Mouse (Mus musculus) lung, postnatal 36 days (tissue): ENCODE results near the gene Dennd5a.

Experiments used
- DNase-seq: peaks from one replicate; pipeline ENCODE4 v3.0.0; 2022; ENCODE audit warnings: mixed read lengths

Dennd5a gene

DNA sequence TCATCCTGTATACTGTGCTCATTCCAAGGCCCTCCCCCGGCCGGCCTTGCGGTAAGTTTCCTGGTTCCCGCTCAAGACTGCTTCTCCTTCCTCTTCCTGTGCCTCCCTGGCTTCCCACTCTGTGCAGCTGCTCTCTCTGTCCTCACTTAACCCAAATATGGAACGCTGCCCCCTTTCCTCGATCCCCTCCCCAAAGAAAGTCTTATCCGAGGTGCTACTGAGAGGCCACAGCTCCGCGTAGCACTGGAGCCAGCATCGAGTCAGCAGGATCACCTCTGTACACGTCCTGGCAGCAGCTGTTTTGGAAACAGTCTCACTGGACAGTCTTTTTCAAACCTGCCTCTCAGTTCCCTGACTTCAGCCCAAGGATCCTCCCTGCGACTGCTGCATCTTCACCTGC lies 81.1 kb downstream of the Dennd5a start:
- peak; percentile 60 for DNase-seq

DNA sequence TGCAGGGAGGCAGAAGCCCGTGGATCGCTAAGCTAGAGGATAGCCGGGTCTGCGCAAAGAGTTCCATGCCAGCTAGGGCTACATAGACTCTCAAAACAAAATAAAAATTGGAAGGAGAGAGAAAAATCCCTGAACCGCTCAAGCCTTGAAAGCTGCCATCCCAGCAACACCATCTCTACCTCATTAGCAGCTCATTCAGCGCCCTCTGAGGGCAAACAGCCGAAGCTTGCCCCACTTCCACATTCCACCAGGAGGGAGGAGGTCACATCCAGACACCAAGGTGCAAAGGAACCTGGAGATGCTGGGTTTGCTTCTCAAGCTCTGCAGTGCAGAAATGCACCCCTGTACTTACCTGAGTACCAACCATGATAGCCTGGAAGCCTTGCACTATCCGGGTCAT lies 84.2 kb downstream of the Dennd5a start:
- no peak for DNase-seq

DNA sequence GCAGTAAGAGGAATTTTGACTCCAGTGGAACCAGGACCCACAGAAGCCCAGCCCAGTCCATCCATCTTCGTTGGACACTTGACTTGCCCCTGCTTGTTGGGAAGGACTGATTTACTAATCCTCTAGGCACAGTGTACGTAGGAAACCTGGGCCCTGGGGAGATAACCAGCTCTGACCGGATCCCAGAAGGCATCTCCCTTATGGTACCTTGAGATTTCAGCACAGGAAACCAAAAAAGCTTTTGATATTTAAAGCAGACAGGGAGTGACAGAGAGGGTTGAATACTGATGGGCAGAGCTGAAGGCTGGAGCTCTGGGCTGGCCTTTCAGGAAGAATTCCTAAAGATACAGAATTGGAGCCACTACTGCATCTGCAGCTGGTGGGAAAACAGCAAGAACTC lies 84.7 kb downstream of the Dennd5a start:
- DNase-seq: no peak

DNA sequence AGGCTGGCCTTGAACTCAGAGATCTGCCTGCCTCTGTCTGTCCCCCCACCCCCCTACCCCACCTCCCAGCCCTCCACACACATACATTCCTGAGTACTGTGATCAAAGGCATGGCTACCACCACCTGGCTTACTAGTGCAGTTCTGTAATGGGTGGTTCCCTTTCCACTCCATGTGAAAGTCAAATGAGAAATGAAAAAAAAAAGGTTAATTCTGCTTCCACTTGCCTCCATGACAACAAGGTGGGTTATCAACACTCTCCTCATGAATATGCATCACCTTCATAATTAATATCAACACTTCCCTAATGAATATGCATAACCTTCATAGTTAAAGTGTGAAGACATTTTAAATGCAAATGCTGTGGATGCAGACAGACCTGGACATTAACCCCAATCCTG lies 85.2 kb downstream of the Dennd5a start:
- no peak for DNase-seq

DNA sequence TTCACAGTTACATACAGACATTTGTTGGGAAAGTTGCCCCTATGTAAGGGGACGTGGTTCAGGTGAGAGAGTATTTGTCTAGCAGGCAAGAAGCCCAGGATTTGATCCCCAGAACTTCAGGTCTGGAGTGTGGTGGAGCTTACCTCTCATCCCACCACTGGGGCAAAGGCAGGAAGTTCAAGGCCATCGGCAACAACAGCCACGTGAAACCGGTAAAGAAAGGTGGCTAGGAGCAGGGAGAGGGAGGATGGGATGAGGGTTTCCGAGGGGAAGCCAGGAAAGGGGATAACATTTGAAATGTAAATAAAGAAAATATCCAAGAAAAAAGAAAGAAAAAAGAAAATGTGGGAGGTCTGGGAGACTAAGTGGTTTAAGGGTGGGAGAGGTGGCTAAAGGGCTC lies 87.1 kb downstream of the Dennd5a start:
- no peak for DNase-seq

DNA sequence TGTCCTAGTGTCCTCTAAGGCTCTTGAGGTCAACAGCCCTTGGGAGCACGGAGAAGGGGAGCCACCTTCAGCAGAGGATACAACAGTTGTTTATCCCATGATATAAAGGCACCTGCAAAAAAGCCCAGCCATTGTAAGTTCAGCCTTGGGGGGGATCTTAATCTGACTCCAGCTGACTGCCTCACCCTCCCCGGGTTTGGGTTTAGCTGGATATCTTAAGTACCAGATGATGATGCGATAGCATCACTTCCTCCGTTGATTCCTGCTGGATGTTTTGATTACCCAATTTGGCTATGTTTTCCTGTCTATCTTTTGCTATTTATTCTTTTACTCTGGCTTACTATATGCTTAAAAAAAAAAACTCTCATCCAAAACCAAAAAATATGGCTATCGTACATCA lies 89.0 kb downstream of the Dennd5a start:
- no peak for DNase-seq

DNA sequence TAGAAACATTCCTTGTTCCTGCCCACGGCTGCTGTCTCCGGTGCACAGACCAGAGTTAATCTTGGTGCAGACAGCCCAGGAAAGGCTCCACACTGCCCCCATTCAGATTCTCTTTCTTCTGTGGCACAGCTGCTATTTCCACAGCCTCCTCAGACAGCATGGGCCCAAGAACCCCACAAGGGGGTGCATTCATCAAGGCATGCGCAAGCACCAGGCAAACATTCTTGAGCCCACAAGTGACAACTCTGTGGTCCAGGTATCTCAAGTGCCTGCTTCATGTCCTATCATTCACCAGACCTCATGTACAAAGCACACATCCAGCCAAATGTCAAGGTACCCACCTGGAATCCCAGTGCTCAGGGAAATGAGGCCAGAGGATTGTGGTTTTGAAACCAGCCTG lies 91.8 kb downstream of the Dennd5a start:
- peak; percentile 51 for DNase-seq

DNA sequence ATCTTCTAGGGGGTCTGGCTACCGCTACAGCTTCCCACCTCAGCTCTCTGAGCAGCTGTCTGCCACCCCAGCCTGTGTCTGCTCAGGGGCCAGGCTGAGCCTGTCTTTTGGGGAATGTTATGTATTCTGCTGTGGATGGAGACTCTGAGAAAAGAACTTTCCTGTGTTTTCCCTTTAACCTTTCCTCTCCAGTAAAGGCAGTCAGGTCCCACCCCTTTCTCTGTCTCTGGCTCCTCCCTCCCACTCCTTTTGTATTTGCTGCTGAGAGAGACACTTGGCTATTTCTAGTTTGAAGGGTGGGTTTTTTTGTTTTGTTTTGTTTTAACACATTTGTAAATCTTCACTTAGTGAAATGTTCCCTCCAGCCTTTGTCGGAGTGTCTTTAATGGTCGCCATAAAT lies 93.6 kb downstream of the Dennd5a start:
- no peak for DNase-seq

DNA sequence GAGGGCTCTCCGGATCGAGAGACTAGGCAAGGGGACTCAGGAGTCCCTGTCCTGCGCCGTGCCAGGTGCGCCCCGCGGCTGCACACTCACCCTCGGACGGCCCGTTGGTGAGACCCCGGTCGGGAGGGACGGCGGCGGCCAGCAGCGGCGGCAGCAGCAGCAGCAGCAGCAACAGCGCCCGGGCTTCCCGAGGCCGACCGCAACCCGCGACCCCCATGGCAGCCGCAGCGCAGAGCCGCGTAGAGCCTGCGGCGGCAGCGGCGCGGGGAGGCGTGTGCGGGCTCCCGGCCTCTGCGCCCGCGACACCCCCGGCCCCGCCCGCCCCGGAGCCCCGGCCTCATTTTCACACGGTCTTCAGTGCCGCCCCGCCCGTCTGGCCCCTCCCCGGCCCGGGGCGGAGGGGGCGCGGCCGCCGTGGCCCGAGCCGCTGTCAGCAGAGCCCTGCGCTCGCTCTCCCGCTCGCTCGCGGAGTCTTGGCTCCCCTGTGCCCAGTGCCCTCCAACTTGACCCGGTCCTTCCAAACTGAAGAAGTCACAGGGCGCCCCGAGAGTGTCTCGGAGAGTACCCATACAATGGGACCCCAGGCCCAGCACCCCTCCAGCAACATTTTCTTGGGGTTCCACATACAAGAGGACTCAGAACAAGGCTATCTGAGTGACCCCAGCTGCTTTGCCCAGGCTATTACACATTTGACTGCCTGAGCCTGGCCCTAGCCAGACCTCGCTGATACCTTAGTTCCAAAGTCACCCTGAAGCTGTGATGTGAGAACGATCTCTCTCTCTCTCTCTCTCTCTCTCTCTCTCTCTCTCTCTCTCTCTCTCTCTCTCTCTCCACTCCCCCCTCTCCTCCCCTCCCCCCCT lies 94.7 kb downstream of the Dennd5a start, which contains the start of gene Scube2:
Scube2 (minus strand) TSS at position 310 of the 860 bp plus-strand sequence.
- DNase-seq: peak; percentile 33

DNA sequence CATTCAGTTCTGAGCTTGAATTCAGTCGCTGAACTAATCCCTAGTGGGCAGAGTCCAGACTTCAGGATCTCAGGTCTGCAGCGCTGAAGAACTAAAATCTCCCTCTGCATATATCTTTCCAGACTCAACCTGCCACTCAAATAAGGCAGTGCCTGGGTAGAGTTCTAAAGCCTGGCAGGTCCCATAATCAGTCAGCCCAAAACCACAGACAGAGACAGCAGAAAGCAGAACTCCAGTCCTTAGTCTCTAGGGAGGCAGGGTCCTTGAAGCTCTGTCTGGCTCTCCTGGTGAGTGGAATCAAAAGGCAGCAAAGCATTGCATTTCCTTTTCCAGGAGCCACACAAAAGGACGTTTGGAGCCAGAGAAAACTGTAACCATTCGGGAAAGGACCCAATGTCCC lies 96.7 kb downstream of the Dennd5a start:
- no peak for DNase-seq

DNA sequence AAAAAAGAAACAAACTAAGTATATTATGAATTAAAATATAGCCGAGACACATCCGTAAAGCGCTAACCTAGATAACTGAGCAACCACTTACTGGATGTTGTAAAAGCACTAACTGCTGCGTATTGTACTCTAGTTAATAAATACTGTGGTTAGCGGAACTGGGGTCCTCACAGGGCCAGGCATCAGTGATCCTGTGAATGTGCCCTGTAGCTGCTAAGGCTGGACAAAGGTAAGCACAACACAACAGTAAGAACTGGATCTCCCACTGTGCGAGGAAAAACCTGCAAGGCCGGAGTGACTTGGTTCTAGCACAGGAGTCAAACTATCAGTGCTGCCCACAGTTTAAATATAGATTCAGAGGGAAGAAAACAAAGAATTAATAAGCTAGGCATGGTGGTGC lies 100.1 kb downstream of the Dennd5a start:
- DNase-seq: no peak

DNA sequence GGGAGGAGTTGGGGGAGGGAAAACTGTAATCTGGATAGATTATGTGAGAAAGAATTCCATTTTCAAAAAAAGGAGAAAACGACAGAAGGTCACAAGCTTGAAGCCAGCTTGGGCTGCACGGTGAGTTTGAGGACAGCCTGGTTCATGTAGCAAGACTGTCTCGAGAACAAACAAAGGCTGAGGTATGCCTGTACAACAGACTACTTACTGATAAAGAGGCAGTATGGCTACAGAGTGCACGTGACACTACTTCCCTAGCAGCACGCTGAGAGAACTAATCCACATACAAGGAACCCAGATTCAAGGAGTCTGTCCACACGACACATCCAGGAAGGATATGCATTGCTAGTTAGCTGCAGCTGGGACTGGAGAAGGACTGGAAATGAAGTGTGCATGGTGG lies 100.9 kb downstream of the Dennd5a start:
- peak; percentile 20 for DNase-seq

DNA sequence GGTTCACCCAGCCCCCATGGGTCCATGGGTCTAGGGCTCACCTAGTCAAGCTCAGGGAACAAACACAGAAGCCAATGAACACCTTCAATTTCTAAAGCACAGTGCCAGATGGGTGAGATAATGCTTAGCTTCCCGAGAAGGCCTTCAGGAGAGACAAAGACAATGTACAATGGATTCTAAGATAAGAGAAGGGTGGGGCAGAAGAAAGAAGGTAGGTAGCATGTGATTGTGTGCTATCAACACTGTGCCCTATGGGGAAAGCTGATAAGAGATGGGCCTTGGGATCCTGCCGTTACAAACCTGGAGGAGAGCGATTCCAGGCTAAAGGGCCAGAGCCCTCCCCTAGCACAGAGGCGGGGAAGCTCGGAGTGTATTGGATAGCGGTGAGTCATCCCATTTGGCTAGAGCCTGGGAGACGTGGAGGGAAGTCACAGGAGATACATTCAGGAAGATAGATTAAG lies 107.5 kb downstream of the Dennd5a start:
- no peak for DNase-seq

DNA sequence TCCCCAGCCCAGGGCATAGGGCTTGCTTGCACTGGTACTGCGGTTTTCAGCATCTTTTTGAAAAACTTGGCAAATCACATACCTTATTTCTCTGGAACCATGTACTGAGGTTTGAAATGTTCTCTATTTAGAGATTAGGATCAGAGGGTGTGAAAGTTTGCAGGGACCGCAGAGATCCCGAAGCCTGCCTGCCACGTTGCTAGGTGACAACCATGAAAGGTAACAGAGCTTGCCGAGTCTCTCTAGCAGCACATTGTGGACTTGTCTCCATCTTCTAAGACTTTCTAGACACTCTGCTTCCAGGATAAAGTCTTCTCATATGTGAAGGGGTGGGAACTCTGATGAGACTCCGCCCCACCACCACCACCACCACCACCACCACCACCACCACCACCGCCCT lies 108.3 kb downstream of the Dennd5a start:
- no peak for DNase-seq

DNA sequence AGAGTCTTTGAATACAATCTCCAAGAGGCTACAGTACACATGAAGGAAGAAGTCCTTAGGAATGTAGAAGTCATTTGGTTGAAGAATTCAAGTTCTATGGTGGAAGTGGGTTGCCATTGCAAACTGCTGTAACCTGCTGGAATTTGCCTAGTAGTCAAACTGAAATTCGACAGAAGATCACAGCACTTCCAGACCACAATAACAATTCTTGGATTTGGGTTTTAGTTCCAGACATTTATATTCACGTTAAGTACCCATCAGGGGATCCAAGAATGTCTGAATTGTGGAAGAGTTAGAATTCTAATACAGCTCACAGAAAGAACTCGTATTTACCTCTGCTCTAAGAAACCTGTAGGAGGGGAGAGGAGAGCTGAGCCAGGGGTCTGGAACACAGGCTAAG lies 109.7 kb downstream of the Dennd5a start:
- no peak for DNase-seq

DNA sequence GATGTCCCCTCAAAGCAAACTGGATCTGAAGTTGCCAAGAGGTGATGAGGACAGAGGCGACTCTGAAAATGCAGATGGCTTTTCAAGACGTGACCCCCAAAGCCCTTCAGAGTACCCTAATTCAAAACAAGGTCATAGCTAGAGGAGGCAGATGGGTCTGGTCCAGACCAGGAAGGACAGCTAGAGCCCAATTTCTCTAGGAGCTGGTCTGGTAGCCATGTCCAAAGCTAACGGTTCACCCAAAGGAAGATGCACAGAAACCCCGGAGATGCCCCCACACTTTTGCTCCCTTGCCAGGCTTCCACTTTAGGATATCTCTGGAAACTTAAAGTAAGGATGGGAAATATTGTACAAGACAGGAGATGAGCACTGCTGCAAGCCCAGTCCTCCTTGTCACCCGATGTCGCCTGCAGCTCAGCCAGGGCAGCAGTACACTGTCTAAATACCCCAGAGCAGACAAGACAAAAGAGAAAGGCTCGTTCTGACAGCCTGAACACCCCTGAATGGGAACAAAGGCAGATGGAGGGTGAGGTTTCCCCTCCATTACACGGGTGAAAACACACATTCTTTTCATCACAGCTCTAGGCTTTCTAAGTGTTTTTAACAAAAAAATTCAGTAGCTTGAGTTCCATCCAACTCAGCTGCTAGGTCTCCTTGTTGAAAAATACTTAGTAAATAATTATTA lies 110.4 kb downstream of the Dennd5a start:
- DNase-seq: no peak

DNA sequence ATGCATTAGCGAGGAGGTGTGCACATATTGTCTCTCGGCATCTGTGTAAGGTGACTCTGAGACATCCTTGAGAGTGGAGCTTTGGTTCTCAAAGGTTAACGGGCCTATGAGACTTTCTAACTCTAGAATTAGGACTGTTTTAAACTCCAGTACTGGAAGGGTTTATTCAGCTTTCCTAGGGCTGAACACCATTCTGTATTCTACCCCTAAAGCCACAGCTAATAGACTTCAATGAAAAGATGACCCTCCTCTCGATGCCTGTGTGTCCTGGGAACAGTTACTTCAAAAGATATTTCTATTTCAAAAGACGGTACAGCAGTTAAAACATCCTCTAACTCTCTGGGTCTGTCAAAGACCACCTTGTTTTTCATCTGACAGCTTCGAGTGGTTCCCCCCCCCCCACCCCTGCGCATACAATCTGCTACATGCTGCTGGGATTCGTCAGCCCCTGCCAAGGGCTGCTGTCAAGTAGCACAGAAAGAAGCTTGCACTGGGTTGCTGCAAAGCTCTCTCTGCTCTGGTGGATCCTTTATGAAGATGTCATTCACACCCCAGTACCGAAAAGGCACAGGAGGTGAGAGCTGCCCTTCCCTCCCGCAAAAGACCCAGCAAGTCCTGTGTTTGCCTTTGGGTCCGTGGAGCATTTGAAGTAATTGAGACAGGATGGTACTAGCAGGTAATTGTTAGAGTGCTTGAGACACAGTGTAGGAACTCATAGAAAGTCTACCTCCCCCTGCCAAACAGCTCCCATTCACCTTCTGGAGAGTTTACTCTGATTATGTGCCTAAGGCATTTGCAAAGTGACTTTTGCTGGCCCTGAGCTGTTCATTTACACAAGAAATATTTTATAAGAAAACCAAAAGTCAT lies 111.2 kb downstream of the Dennd5a start:
- no peak for DNase-seq

DNA sequence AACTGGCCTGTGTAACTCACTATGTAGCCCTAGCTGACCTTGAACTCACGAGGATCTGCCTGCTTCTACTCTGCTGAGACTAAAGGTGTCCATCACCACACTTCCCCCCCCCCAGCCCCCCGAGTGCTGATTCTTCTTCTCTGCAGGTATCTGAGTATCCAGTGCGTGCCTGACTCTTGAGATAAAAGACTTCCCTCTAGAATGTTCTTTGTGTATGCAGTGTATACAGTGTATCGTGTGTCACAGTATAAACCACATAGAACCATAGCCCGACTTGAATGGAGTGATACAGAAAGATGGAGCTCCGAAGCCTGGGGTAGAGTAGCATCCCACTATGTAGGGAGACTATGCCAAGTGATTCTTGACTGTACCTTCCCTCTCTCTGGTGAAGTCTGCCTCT lies 116.2 kb downstream of the Dennd5a start:
- DNase-seq: no peak
